Mouse (Mus musculus): ENCODE results near the gene Srbd1. TPM values are rescaled to one million over a fixed set of nuclear protein-coding genes. Genes with fewer than 3 reads are reported as not detected.

The Srbd1 gene
- 2.7 and 4.6 TPM in 2 replicates for polyA plus RNA-seq (2012; rRNA removed)

GRCm38 (mm10) chr17:86145079-86145951 lies at the start of gene Srbd1:
Gene Srbd1, minus strand, starts transcription at chr17:86145175.

GRCm38 (mm10) chr17:86167320-86168230 lies 22.6 kb upstream of the Srbd1 start, which contains the start of gene Prkce:
Gene Prkce, plus strand, starts transcription at chr17:86167785.

Other genes with a start within 250 kb of the Srbd1 start
- gene Prkce, start 22.6 kb upstream of the Srbd1 start, polyA plus RNA-seq (2012; rRNA removed), result 4.1 and 4.2 TPM in 2 replicates